Mouse (Mus musculus): Measurements from ENCODE around the gene E130114P18Rik.

The E130114P18Rik gene

GRCm38 (mm10) chr4:97695414-97696040 is 82.4 kb downstream of the E130114P18Rik start:
- no peak for DNase-seq (ENCODE audit: low read depth, low spot score)

- no peak for DNase-seq (ENCODE audit: low read depth, low spot score)
Measured at GRCm38 (mm10) chr4:97693931-97694330, 83.9 kb downstream of the E130114P18Rik start.

- no peak for DNase-seq (ENCODE audit: low read depth, low spot score)
Measured at GRCm38 (mm10) chr4:97693054-97693453, 84.8 kb downstream of the E130114P18Rik start.

GRCm38 (mm10) chr4:97690384-97690766 is 87.5 kb downstream of the E130114P18Rik start:
- DNase-seq (ENCODE audit: low read depth, low spot score), result no peak

- DNase-seq (ENCODE audit: low read depth, low spot score), result no peak
Measured at GRCm38 (mm10) chr4:97689456-97690383, 88.2 kb downstream of the E130114P18Rik start.

- no peak for DNase-seq (ENCODE audit: low read depth, low spot score)
Measured at GRCm38 (mm10) chr4:97686020-97686419, 91.9 kb downstream of the E130114P18Rik start.

- no peak for DNase-seq (ENCODE audit: low read depth, low spot score)
Measured at GRCm38 (mm10) chr4:97676579-97676937, 101.3 kb downstream of the E130114P18Rik start.

GRCm38 (mm10) chr4:97675741-97676578 is 101.9 kb downstream of the E130114P18Rik start:
- DNase-seq (ENCODE audit: low read depth, low spot score), result no peak

- DNase-seq (ENCODE audit: low read depth, low spot score), result no peak
Measured at GRCm38 (mm10) chr4:97673854-97674510, 103.9 kb downstream of the E130114P18Rik start.

GRCm38 (mm10) chr4:97672501-97672900 is 105.4 kb downstream of the E130114P18Rik start:
- DNase-seq (ENCODE audit: low read depth, low spot score), result no peak

GRCm38 (mm10) chr4:97671911-97672310 is 106.0 kb downstream of the E130114P18Rik start:
- no peak for DNase-seq (ENCODE audit: low read depth, low spot score)

GRCm38 (mm10) chr4:97670418-97670817 is 107.5 kb downstream of the E130114P18Rik start:
- no peak for DNase-seq (ENCODE audit: low read depth, low spot score)

GRCm38 (mm10) chr4:97669808-97670207 is 108.1 kb downstream of the E130114P18Rik start:
- no peak for DNase-seq (ENCODE audit: low read depth, low spot score)

GRCm38 (mm10) chr4:97665428-97665755 is 112.5 kb downstream of the E130114P18Rik start:
- no peak for DNase-seq (ENCODE audit: low read depth, low spot score)

GRCm38 (mm10) chr4:97664738-97665427 is 113.0 kb downstream of the E130114P18Rik start:
- no peak for DNase-seq (ENCODE audit: low read depth, low spot score)

- no peak for DNase-seq (ENCODE audit: low read depth, low spot score)
Measured at GRCm38 (mm10) chr4:97663922-97664321, 114.0 kb downstream of the E130114P18Rik start.

GRCm38 (mm10) chr4:97662841-97663240 is 115.0 kb downstream of the E130114P18Rik start:
- no peak for DNase-seq (ENCODE audit: low read depth, low spot score)

- no peak for DNase-seq (ENCODE audit: low read depth, low spot score)
Measured at GRCm38 (mm10) chr4:97661611-97662273, 116.1 kb downstream of the E130114P18Rik start.

- DNase-seq (ENCODE audit: low read depth, low spot score), result no peak
Measured at GRCm38 (mm10) chr4:97657586-97657985, 120.3 kb downstream of the E130114P18Rik start.

GRCm38 (mm10) chr4:97649626-97650015 is 128.3 kb downstream of the E130114P18Rik start:
- DNase-seq (ENCODE audit: low read depth, low spot score), result no peak

All from WW6 (cell line).